Mouse (Mus musculus) midbrain, postnatal 0 days (tissue): Measurements from ENCODE around the gene Aimp2. TPM values are rescaled to one million over a fixed set of nuclear protein-coding genes. Genes with fewer than 3 reads are reported as not detected.

ENCODE experiments used
- ATAC-seq: fragments of 200-750 bp; cut with Nextera tagmentation; 2 replicates; pipeline ENCODE4 v1.8.0; 2017; ENCODE audit warnings: moderate number of reproducible peaks, mild to moderate bottlenecking, moderate TSS enrichment, moderate library complexity; ENCODE audit not compliant: low FRiP score
- DNase-seq: peaks from one replicate; pipeline ENCODE4 v3.0.0-alpha.2; 2015; ENCODE audit warnings: low spot score
- H3K27ac ChIP-seq: fragments of 300-500 bp; sonication (generic); 2 replicates; pipeline ENCODE4 v1.5.1; 2014; ENCODE audit warnings: low read depth, mild to moderate bottlenecking, low read length, mixed read lengths
- H3K27me3 ChIP-seq: fragments of 300-500 bp; sonication (generic); 2 replicates; pipeline ENCODE4 v1.6.1; 2014; ENCODE audit warnings: low read length, control low read depth, mixed read lengths; ENCODE audit not compliant: insufficient read depth
- H3K36me3 ChIP-seq: fragments of 300-500 bp; sonication (generic); 2 replicates; pipeline ENCODE4 v1.6.1; 2014; ENCODE audit warnings: low read length, control low read depth, mixed read lengths; ENCODE audit not compliant: insufficient read depth
- H3K4me1 ChIP-seq: fragments of 300-500 bp; sonication (generic); 2 replicates; pipeline ENCODE4 v1.6.1; 2014; ENCODE audit warnings: mild to moderate bottlenecking, control low read depth, antibody characterized with exemption, low read length, mixed read lengths; ENCODE audit not compliant: insufficient read depth
- H3K4me2 ChIP-seq: fragments of 300-500 bp; sonication (generic); 2 replicates; pipeline ENCODE4 v1.6.1; 2014; ENCODE audit warnings: low read depth, mild to moderate bottlenecking, low read length, mixed read lengths; ENCODE audit not compliant: poor library complexity, severe bottlenecking
- H3K4me3 ChIP-seq: fragments of 300-500 bp; sonication (generic); 2 replicates; pipeline ENCODE4 v1.5.1; 2014; ENCODE audit warnings: low read depth, mild to moderate bottlenecking, low read length, moderate library complexity
- H3K9ac ChIP-seq: fragments of 300-500 bp; sonication (generic); replicated peaks from 2 replicates; pipeline ENCODE4 v1.6.1; 2014; ENCODE audit warnings: mild to moderate bottlenecking, low read length, moderate library complexity, mixed read lengths; ENCODE audit not compliant: poor library complexity, severe bottlenecking
- H3K9me3 ChIP-seq: fragments of 300-500 bp; sonication (generic); 2 replicates; pipeline ENCODE4 v1.6.1; 2016; ENCODE audit warnings: low read length, control low read depth
- CTCF ChIP-seq: IDR thresholded peaks from 2 replicates; pipeline ENCODE4 v1.5.1; 2016; ENCODE audit warnings: antibody characterized with exemption, mild to moderate bottlenecking
- WGBS: fragments of 180-500 bp; shearing (Covaris S2); extraction: QIAGEN DNeasy Blood & Tissue Kit; methylation state at CpG from one replicate; pipeline ENCODE4 v1.1.7; 2014; 5-methylcytosine and 5-hydroxymethylcytosine counted together
- polyA plus RNA-seq: library from polyadenylated mRNA; unstranded; fragments of >200 nt; fragmentation: Nextera tagmentation; extraction: Ambion mirVana; gene quantifications from 2 replicates; pipeline ENCODE4 v1.2.1, GENCODE M21; 2015
- total RNA-seq: library from RNA; depleted of rRNA; stranded (reverse); fragments of >200 nt; gene quantifications from 2 replicates; pipeline ENCODE4 v1.2.3, GENCODE M21; 2014; rRNA removed

The Aimp2 gene
- total and polyA plus RNA-seq, 2 experiments from 2014 or later: 64.0 to 68.4 TPM

GRCm38 (mm10) chr5:143893396-143893795, 16.3 kb downstream of the Aimp2 start:
- Histone ChIP-seq H3K27ac (no peak overlapping the region), H3K4me3 (no peak overlapping the region), H3K36me3 (peaks cover 44% of the 10 kb centered on the region), H3K9ac (no peak overlapping the region), H3K4me1 (no peaks in the 10 kb centered on the region), H3K9me3 (no peaks in the 10 kb centered on the region), H3K27me3 (no peaks in the 10 kb centered on the region), H3K4me2 (no peak overlapping the region)
- DNase-seq (no peak), ATAC-seq (no peak)
- 72% methylated on average over 5 of the region's 5 CpGs for WGBS
- TF ChIP-seq CTCF: no peak

GRCm38 (mm10) chr5:143892255-143892886, 17.3 kb downstream of the Aimp2 start:
- no peak overlapping the region for H3K27ac ChIP-seq
- H3K4me3 ChIP-seq: no peak overlapping the region
- TF ChIP-seq CTCF: peak; percentile 25
- no peaks in the 10 kb centered on the region for H3K27me3 ChIP-seq
- ATAC-seq (no peak), DNase-seq (no peak)
- no peaks in the 10 kb centered on the region for H3K4me1 ChIP-seq
- H3K9me3 ChIP-seq: no peaks in the 10 kb centered on the region
- WGBS: 71% methylated on average over 9 of the region's 9 CpGs
- no peak overlapping the region for H3K4me2 ChIP-seq
- peaks cover 49% of the 10 kb centered on the region for H3K36me3 ChIP-seq
- H3K9ac ChIP-seq: no peak overlapping the region

GRCm38 (mm10) chr5:143890741-143891140, 18.9 kb downstream of the Aimp2 start:
- Histone ChIP-seq H3K4me3 (no peak overlapping the region), H3K4me1 (no peaks in the 10 kb centered on the region), H3K27me3 (no peaks in the 10 kb centered on the region), H3K9me3 (no peaks in the 10 kb centered on the region), H3K36me3 (peaks cover 55% of the 10 kb centered on the region), H3K9ac (no peak overlapping the region), H3K27ac (no peak overlapping the region), H3K4me2 (no peak overlapping the region)
- 89% methylated on average over 6 of the region's 6 CpGs for WGBS
- DNase-seq: no peak
- TF ChIP-seq CTCF: no peak
- ATAC-seq: no peak

GRCm38 (mm10) chr5:143885274-143885673, 24.4 kb downstream of the Aimp2 start:
- DNase-seq (no peak), ATAC-seq (no peak)
- WGBS: 98% methylated on average over 3 of the region's 3 CpGs
- Histone ChIP-seq H3K27ac (no peak overlapping the region), H3K4me1 (no peaks in the 10 kb centered on the region), H3K4me3 (no peak overlapping the region), H3K36me3 (peaks cover 79% of the 10 kb centered on the region), H3K9me3 (no peaks in the 10 kb centered on the region), H3K9ac (no peak overlapping the region), H3K4me2 (no peak overlapping the region), H3K27me3 (no peaks in the 10 kb centered on the region)
- TF ChIP-seq CTCF: no peak

- 66% methylated on average over 4 of the region's 4 CpGs for WGBS
- no peak for DNase-seq
- Histone ChIP-seq H3K36me3 (peaks cover 44% of the 10 kb centered on the region), H3K4me1 (no peaks in the 10 kb centered on the region), H3K9me3 (no peaks in the 10 kb centered on the region), H3K27me3 (no peaks in the 10 kb centered on the region), H3K4me3 (no peak overlapping the region), H3K4me2 (no peak overlapping the region), H3K9ac (no peak overlapping the region), H3K27ac (no peak overlapping the region)
- no peak for ATAC-seq
- TF ChIP-seq CTCF: no peak
These were observed 35.1 kb downstream of the Aimp2 start for GRCm38 (mm10) chr5:143874571-143874970.

- 88% methylated on average over 11 of the region's 11 CpGs for WGBS
- TF ChIP-seq CTCF: no peak
These were observed 38.0 kb downstream of the Aimp2 start for GRCm38 (mm10) chr5:143871547-143872169.

More at GRCm38 (mm10) chr5:143871547-143872169, 38.0 kb downstream of the Aimp2 start:
- Histone ChIP-seq H3K9ac (no peak overlapping the region), H3K4me1 (no peaks in the 10 kb centered on the region), H3K9me3 (no peaks in the 10 kb centered on the region), H3K27ac (no peak overlapping the region), H3K36me3 (peaks cover 29% of the 10 kb centered on the region), H3K4me2 (no peak overlapping the region), H3K4me3 (no peak overlapping the region), H3K27me3 (no peaks in the 10 kb centered on the region)
- ATAC-seq: no peak
- DNase-seq: no peak

Other genes with a start within 250 kb of the Aimp2 start
- gene Usp42, start 177.6 kb downstream of the Aimp2 start, total RNA-seq: 23.1 and 24.3 TPM in 2 replicates
- 18.8 TPM in 2 replicates for gene Usp42, start 177.6 kb downstream of the Aimp2 start, polyA plus RNA-seq
- 24.9 and 28.8 TPM in 2 replicates for gene Eif2ak1, start 92.1 kb downstream of the Aimp2 start, total RNA-seq
- 32.6 and 34.8 TPM in 2 replicates for gene Eif2ak1, start 92.1 kb downstream of the Aimp2 start, polyA plus RNA-seq
- not detected in 2 replicates for gene Ankrd61, start 12.2 kb downstream of the Aimp2 start, total RNA-seq
- 0.21 and 0.26 TPM in 2 replicates for gene Ankrd61, start 12.2 kb downstream of the Aimp2 start, polyA plus RNA-seq
- 14.0 and 20.2 TPM in 2 replicates for gene Pms2, start 117 bp upstream of the Aimp2 start, total RNA-seq
- gene Pms2, start 117 bp upstream of the Aimp2 start, polyA plus RNA-seq: 20.2 and 24.8 TPM in 2 replicates
- 0.76 TPM in 1 of 2 replicates, not detected in the other for gene Gm42421, start 18.3 kb upstream of the Aimp2 start, total RNA-seq
- 1.1 and 2.4 TPM in 2 replicates for gene Gm42421, start 18.3 kb upstream of the Aimp2 start, polyA plus RNA-seq
- 4.1 and 5.8 TPM in 2 replicates for gene Rsph10b, start 23.2 kb upstream of the Aimp2 start, total RNA-seq
- 4.2 and 6.8 TPM in 2 replicates for gene Rsph10b, start 23.2 kb upstream of the Aimp2 start, polyA plus RNA-seq
- 46.9 and 72.6 TPM in 2 replicates for gene Ccz1, start 105.0 kb upstream of the Aimp2 start, total RNA-seq
- 69.3 and 70.3 TPM in 2 replicates for gene Ccz1, start 105.0 kb upstream of the Aimp2 start, polyA plus RNA-seq
- gene Ocm, start 116.8 kb upstream of the Aimp2 start, total RNA-seq: not detected in 2 replicates
- 0.25 and 0.43 TPM in 2 replicates for gene Ocm, start 116.8 kb upstream of the Aimp2 start, polyA plus RNA-seq
- 67.2 and 69.9 TPM in 2 replicates for gene Lmtk2, start 190.6 kb upstream of the Aimp2 start, total RNA-seq
- 7.1 and 7.3 TPM in 2 replicates for gene Lmtk2, start 190.6 kb upstream of the Aimp2 start, polyA plus RNA-seq